Mouse (Mus musculus) ovary, postnatal 36 days (tissue): ENCODE data around the gene Pou4f2.

Experiments
- DNase-seq: peaks from one replicate; pipeline ENCODE4 v3.0.0; 2022; ENCODE audit warnings: low spot score, mixed read lengths

Gene Pou4f2

DNA sequence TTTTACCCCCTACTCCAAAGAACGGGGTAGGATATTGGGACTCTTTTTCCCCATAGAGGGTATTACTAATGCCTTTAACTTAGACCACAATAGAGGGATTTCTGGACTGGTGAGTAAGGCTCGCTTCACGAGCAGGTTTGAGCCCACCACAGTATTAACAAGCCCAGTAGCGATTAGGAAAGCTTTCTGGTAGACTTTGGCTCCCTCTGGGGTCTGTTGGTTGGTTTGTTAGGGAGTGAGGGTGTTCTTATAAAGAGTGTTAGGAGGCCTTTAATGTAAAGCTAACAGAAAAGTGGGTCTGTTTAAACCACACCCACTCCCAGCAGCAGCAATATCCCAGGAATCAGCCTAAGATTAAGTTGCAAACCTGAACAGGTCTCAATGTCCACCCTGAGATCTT lies 17.2 kb downstream of the Pou4f2 start:
- no peak for DNase-seq

GRCm38 (mm10) chr8:78390756-78391155 lies 45.7 kb downstream of the Pou4f2 start:
- DNase-seq = no peak
